In genomic region chr12:100936116-100936515, GRCm38 (mm10) we compare ENCODE assay signal across 9 mouse cellular contexts. TPM values are rescaled to one million over a fixed set of nuclear protein-coding genes. Genes with fewer than 3 reads are reported as not detected.
A peak's percentile ranks its signal among the peaks of the same experiment; 100 is the strongest.
DNase-seq lines count a peak whose midpoint lies in the region; ATAC-seq and TF ChIP-seq lines count a peak whose summit lies in the region.
"Had no signal": no experiment of that assay in that cellular context is flagged by ENCODE, and none has a peak within 500 bp of the region (broad histone marks: within the 10 kb centered on the region; RNA-seq: fewer than 3 reads in every experiment).

No protein-coding gene starts in this region.

- H3K36me3 ChIP-seq in C2C12 (ENCODE audit: control insufficient read depth, insufficient read depth), result peaks cover 6% of the 10 kb centered on the region
- H3K36me3 ChIP-seq in embryonic facial prominence, embryonic 10.5 days (replicated peaks), result peaks cover 93% of the 10 kb centered on the region
- H3K36me3 ChIP-seq in kidney, embryonic 16.5 days (ENCODE audit: insufficient read depth, low read length), result peaks cover 24% of the 10 kb centered on the region
- no peaks in the 10 kb centered on the region for H3K36me3 ChIP-seq in liver, adult 2 months (ENCODE audit: control insufficient read depth, insufficient read depth, low read length)
- peaks cover 4% of the 10 kb centered on the region for H3K36me3 ChIP-seq in stomach, embryonic 14.5 days (ENCODE audit: control insufficient read depth, insufficient read depth, low read length)

- peak; percentile 84 for DNase-seq in adrenal gland, postnatal 14 days
- DNase-seq in embryonic facial prominence, embryonic 10.5 days (ENCODE audit: low spot score), result peak; percentile 82
- peak; percentile 79 for DNase-seq in heart, adult 8-10 months (ENCODE audit: low spot score)
- DNase-seq in liver, adult 2 months (ENCODE audit: extremely low read depth, low read depth, low spot score), result peak; percentile 41
- DNase-seq in naive thymus-derived CD4-positive, alpha-beta T cell, adult 2 months (ENCODE audit: low read depth), result peak; percentile 85

- TF ChIP-seq POLR2A in liver, adult 2 months (IDR thresholded peaks at IDR 0.05; ENCODE audit: extremely low read depth, insufficient read depth, low read length), result no peak

- H3K4me3 ChIP-seq in C2C12 (ENCODE audit: insufficient read depth, poor library complexity, severe bottlenecking), result no peak overlapping the region
- H3K4me3 ChIP-seq in embryonic facial prominence, embryonic 10.5 days, result no peak overlapping the region
- H3K4me3 ChIP-seq in kidney, embryonic 16.5 days (ENCODE audit: low read length), result no peak overlapping the region
- H3K4me3 ChIP-seq in liver, adult 2 months (ENCODE audit: insufficient read depth, low read depth, low read length), result no peak overlapping the region
- H3K4me3 ChIP-seq in stomach, embryonic 14.5 days (ENCODE audit: low read depth, low read length), result no peak overlapping the region
- H3K4me3 ChIP-seq: embryonic facial prominence, embryonic 13.5 days had no signal

- H3K4me2 ChIP-seq in kidney, embryonic 16.5 days (replicated peaks; ENCODE audit: low read depth, low read length), result no peak overlapping the region
- no peak overlapping the region for H3K4me2 ChIP-seq in stomach, embryonic 14.5 days (replicated peaks; ENCODE audit: low read depth, low read length)
- H3K4me2 ChIP-seq: embryonic facial prominence, embryonic 13.5 days had no signal

- no peak overlapping the region for H3K27ac ChIP-seq in embryonic facial prominence, embryonic 10.5 days (replicated peaks)
- no peak overlapping the region for H3K27ac ChIP-seq in kidney, embryonic 16.5 days (ENCODE audit: low read length)
- H3K27ac ChIP-seq in liver, adult 2 months (replicated peaks; ENCODE audit: insufficient read depth, low read depth, low read length), result no peak overlapping the region
- H3K27ac ChIP-seq in stomach, embryonic 14.5 days (ENCODE audit: low read length), result no peak overlapping the region
- H3K27ac ChIP-seq: embryonic facial prominence, embryonic 13.5 days had no signal

- H3K27me3 ChIP-seq in C2C12 (ENCODE audit: control insufficient read depth, insufficient read depth, insufficient read length), result no peaks in the 10 kb centered on the region
- H3K27me3 ChIP-seq in embryonic facial prominence, embryonic 10.5 days (replicated peaks; ENCODE audit: low read depth, poor library complexity, severe bottlenecking), result no peaks in the 10 kb centered on the region
- H3K27me3 ChIP-seq in kidney, embryonic 16.5 days (ENCODE audit: insufficient read depth, low read length), result no peaks in the 10 kb centered on the region
- no peaks in the 10 kb centered on the region for H3K27me3 ChIP-seq in liver, adult 2 months (ENCODE audit: control insufficient read depth, insufficient read depth, low read length)
- H3K27me3 ChIP-seq in stomach, embryonic 14.5 days (ENCODE audit: control insufficient read depth, insufficient read depth, low read length), result no peaks in the 10 kb centered on the region
- H3K27me3 ChIP-seq: embryonic facial prominence, embryonic 13.5 days had no signal

- H3K9me3 ChIP-seq in embryonic facial prominence, embryonic 10.5 days, result no peaks in the 10 kb centered on the region
- H3K9me3 ChIP-seq in kidney, embryonic 16.5 days (ENCODE audit: low read length), result no peaks in the 10 kb centered on the region
- H3K9me3 ChIP-seq in stomach, embryonic 14.5 days (ENCODE audit: control insufficient read depth, low read depth, low read length), result no peaks in the 10 kb centered on the region
- H3K9me3 ChIP-seq: embryonic facial prominence, embryonic 13.5 days had no signal

- no peaks in the 10 kb centered on the region for H3K79me2 ChIP-seq in C2C12 (ENCODE audit: control insufficient read depth, insufficient read depth)
- no peaks in the 10 kb centered on the region for H3K79me2 ChIP-seq in liver, adult 2 months (ENCODE audit: control insufficient read depth, insufficient read depth, low read length)

- no peak overlapping the region for H3ac ChIP-seq in C2C12 (ENCODE audit: control insufficient read depth, insufficient read length, low read depth)

- peak; percentile 47 for ATAC-seq in kidney, embryonic 16.5 days (ENCODE audit: low FRiP score, low TSS enrichment)
- ATAC-seq in stomach, embryonic 14.5 days (ENCODE audit: insufficient number of reproducible peaks, insufficient read depth, low FRiP score, low read depth), result 0 out of 2 replicates have a peak, but pooled peaks have one; percentile 26

- peaks cover 10% of the 10 kb centered on the region for H3K4me1 ChIP-seq in embryonic facial prominence, embryonic 10.5 days
- H3K4me1 ChIP-seq in kidney, embryonic 16.5 days (ENCODE audit: insufficient read depth, low read length), result 0 out of 2 replicates have a peak, but pooled peaks cover 3% of the 10 kb centered on the region
- H3K4me1 ChIP-seq in liver, adult 2 months (ENCODE audit: control insufficient read depth, insufficient read depth, low read length), result peaks cover 5% of the 10 kb centered on the region; the same call in 1 of the 2 replicates
- 0 out of 2 replicates have a peak, but pooled peaks cover 3% of the 10 kb centered on the region for H3K4me1 ChIP-seq in stomach, embryonic 14.5 days (ENCODE audit: control insufficient read depth, insufficient read depth, low read length)

- no peaks in the 10 kb centered on the region for H3K79me3 ChIP-seq in C2C12 (ENCODE audit: low read depth)

- 20% methylated on average over 2 of the region's 2 CpGs for WGBS in embryonic facial prominence, embryonic 10.5 days
- WGBS in kidney, embryonic 16.5 days, result 21% methylated on average over 2 of the region's 2 CpGs
- 5% methylated on average over 2 of the region's 2 CpGs for WGBS in liver, adult 2 months
- 17% methylated on average over 2 of the region's 2 CpGs for WGBS in stomach, embryonic 14.5 days

- H3K9ac ChIP-seq in kidney, embryonic 16.5 days (replicated peaks; ENCODE audit: low read length), result no peak overlapping the region
- no peak overlapping the region for H3K9ac ChIP-seq in liver, adult 2 months (ENCODE audit: low read depth, low read length)
- H3K9ac ChIP-seq in stomach, embryonic 14.5 days (replicated peaks; ENCODE audit: low read depth, low read length), result no peak overlapping the region
- H3K9ac ChIP-seq: embryonic facial prominence, embryonic 13.5 days had no signal

- TF ChIP-seq CTCF in C2C12 (IDR thresholded peaks at IDR 0.05; ENCODE audit: control insufficient read depth, insufficient read depth, insufficient read length), result peak; percentile 65
- TF ChIP-seq CTCF in liver, adult 2 months (IDR thresholded peaks at IDR 0.05; ENCODE audit: low read depth, low read length), result peak; percentile 84

TF ChIP-seq in C2C12, 6 proteins besides CTCF, POLR2A, EP300 and RAD21:
- TF ChIP-seq CEBPB (IDR thresholded peaks at IDR 0.05; ENCODE audit: low read depth) (no peak), FOSL1 (IDR thresholded peaks at IDR 0.05; ENCODE audit: insufficient read depth, low read length, poor library complexity, severe bottlenecking) (no peak), MAX (IDR thresholded peaks at IDR 0.05) (no peak), USF1 (IDR thresholded peaks at IDR 0.05; ENCODE audit: low read depth) (no peak), MYOD1 (IDR thresholded peaks at IDR 0.05; ENCODE audit: control insufficient read depth, insufficient read length, low read depth) (no peak), MYOG (IDR thresholded peaks at IDR 0.05; ENCODE audit: control insufficient read depth, extremely low read depth, insufficient read length) (no peak)

RNA-seq across cellular contexts. Expression of gene Gpr68, which starts 28.1 kb away (rescaled TPM):
- 0.13 TPM for polyA plus RNA-seq in C2C12 (2012; fragmentation: generic; extraction: Trizol)
- 0.85 and 3.1 TPM in 2 replicates for total RNA-seq in adrenal gland, postnatal 14 days (2021)
- polyA plus RNA-seq in embryonic facial prominence, embryonic 10.5 days (2016; fragmentation: Nextera tagmentation; extraction: Ambion mirVana), result 0.21 and 0.34 TPM in 2 replicates
- under 1 TPM in 3 of 4 experiments, not detected in 1; 0.09 to 0.49 (median 0.28) TPM for total RNA-seq in heart, adult 8-10 months (2022)
- 0.27 and 0.75 TPM in 2 replicates for polyA plus RNA-seq in kidney, embryonic 16.5 days (2015; fragmentation: Nextera tagmentation; extraction: Ambion mirVana)
- 0.09 and 0.20 TPM in 2 replicates for total RNA-seq in liver, adult 2 months (2014; rRNA removed)
- 0.28 and 0.85 TPM in 2 replicates for polyA plus RNA-seq in liver, adult 2 months (2012; rRNA removed)
- polyA plus RNA-seq in stomach, embryonic 14.5 days (2014; fragmentation: Nextera tagmentation; extraction: Ambion mirVana), result 0.46 and 0.59 TPM in 2 replicates
